Mouse (Mus musculus) heart, embryonic 15.5 days (tissue): ENCODE measurements around the gene Ccdc92b. TPM values are rescaled to one million over a fixed set of nuclear protein-coding genes. Genes with fewer than 3 reads are reported as not detected.
"Not testable (repeated sequence)": the region's sequence is repeated elsewhere in the genome, so short reads cannot be mapped to it uniquely, and the experiment has no call there.

Experiments used
- ATAC-seq: fragments of 200-750 bp; cut with Nextera tagmentation; replicated peaks from 2 replicates; pipeline ENCODE4 v1.8.0; 2017; ENCODE audit warnings: low read depth, moderate TSS enrichment; ENCODE audit not compliant: insufficient number of reproducible peaks, insufficient read depth, low FRiP score
- H3K27ac ChIP-seq: fragments of 300-500 bp; sonication (generic); 2 replicates; pipeline ENCODE4 v1.5.1; 2015; ENCODE audit warnings: mild to moderate bottlenecking, inconsistent platforms
- H3K27me3 ChIP-seq: fragments of 300-500 bp; sonication (generic); 2 replicates; pipeline ENCODE4 v1.6.1; 2015; ENCODE audit warnings: inconsistent platforms
- H3K36me3 ChIP-seq: fragments of 300-500 bp; sonication (generic); 2 replicates; pipeline ENCODE4 v1.6.1; 2015; ENCODE audit warnings: mild to moderate bottlenecking, inconsistent platforms
- H3K4me1 ChIP-seq: fragments of 300-500 bp; sonication (generic); replicated peaks from 2 replicates; pipeline ENCODE4 v1.6.1; 2015; ENCODE audit warnings: inconsistent platforms
- H3K4me2 ChIP-seq: fragments of 300-500 bp; sonication (generic); 2 replicates; pipeline ENCODE4 v1.6.1; 2015; ENCODE audit warnings: inconsistent platforms, mild to moderate bottlenecking, moderate library complexity
- H3K4me3 ChIP-seq: fragments of 300-500 bp; sonication (generic); 2 replicates; pipeline ENCODE4 v1.5.1; 2015; ENCODE audit warnings: mild to moderate bottlenecking, inconsistent platforms
- H3K9ac ChIP-seq: fragments of 300-500 bp; sonication (generic); 2 replicates; pipeline ENCODE4 v1.6.1; 2015; ENCODE audit warnings: mild to moderate bottlenecking, inconsistent platforms
- H3K9me3 ChIP-seq: fragments of 300-500 bp; sonication (generic); replicated peaks from 2 replicates; pipeline ENCODE4 v1.6.1; 2016; ENCODE audit warnings: inconsistent platforms
- WGBS: fragments of 180-500 bp; shearing (Covaris S2); methylation state at CpG from one replicate; pipeline ENCODE4 v1.1.7; 2015; ENCODE audit warnings: mixed read lengths; 5-methylcytosine and 5-hydroxymethylcytosine counted together
- polyA plus RNA-seq: library from polyadenylated mRNA; unstranded; fragments of >200 nt; fragmentation: Nextera tagmentation; extraction: Ambion mirVana; gene quantifications from 2 replicates; pipeline ENCODE4 v1.2.1, GENCODE M21; 2015

Gene Ccdc92b
- polyA plus RNA-seq: 0.33 and 0.51 TPM in 2 replicates

DNA sequence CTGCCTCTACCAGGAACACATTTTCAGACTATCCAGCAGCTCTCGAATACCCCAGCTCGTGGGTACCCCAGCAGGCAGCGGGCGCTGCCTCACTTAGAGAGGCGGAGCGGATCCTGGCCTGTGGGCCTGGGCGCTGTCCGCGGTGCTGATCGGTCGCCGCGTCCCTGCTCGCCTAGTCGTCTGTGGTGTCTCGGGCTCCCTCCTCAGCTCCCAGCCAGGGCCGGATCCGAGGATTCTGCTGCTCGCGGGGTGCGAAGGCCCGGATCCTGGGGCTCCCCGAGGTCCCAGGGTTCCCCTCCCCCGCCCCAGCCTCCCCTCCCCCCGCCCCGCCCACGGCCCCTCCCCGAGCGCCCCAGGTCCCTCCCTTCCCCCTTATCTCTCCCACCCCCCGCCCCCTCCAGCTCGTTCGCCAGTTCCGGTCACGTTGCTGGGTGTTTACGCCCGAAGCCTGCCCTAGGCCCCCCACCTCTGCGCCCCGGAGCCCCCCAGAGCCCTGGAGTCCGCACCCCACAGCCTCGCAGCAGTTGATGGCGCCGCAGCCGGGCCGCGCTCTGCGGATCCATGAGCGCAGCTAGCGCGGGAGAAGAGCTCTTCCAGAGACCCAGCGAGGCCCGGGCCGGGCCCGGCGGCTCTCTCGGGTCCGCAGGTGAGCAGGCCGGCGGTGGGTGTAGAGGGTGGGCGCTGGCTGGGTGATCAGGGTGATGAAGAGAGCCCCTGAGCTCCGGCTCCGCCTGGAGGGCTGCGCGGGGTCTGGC, at the start of gene Ccdc92b:
TSS of gene Ccdc92b (plus strand) at position 405 of the 755 bp plus-strand sequence.
- Histone ChIP-seq H3K9me3 (no peaks in the 10 kb centered on the region), H3K36me3 (no peaks in the 10 kb centered on the region), H3K4me1 (peaks cover 7% of the 10 kb centered on the region), H3K9ac (no peak within 1 kb of the TSS), H3K27me3 (peaks cover 53% of the 10 kb centered on the region), H3K4me3 (peak within 1 kb of the TSS; percentile 33), H3K27ac (no peak within 1 kb of the TSS), H3K4me2 (peak within 1 kb of the TSS; percentile 58)
- peak; percentile 74 for ATAC-seq
- under 1% methylated on average over 55 of the region's 63 CpGs for WGBS

DNA sequence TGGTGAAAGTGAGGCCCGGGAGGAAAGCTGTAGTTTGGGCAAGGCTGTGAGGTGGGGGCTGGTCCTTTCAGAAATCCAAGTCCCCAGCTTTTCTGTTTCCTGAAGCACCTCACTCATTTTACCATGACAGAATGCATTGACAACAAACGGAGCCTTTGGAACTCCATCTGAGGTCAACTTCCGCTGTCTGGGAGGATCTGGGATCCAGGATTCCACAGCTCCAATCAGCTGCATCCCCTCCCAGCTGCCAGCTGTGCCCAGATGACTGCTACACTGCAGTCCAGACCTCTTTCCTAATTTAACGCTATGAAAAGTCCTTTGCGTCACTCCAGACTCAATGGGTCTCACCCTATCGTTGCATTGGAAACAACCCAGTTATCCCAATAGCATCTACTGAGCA, 49.7 kb upstream of the Ccdc92b start:
- ATAC-seq: no peak
- H3K4me2 ChIP-seq: no peak overlapping the region
- H3K9ac ChIP-seq: no peak overlapping the region
- no peaks in the 10 kb centered on the region for H3K9me3 ChIP-seq
- H3K4me3 ChIP-seq: no peak overlapping the region
- H3K27me3 ChIP-seq: no peaks in the 10 kb centered on the region; the same call in 1 of the 2 replicates
- H3K27ac ChIP-seq: no peak overlapping the region
- H3K4me1 ChIP-seq: no peaks in the 10 kb centered on the region; the same call in 1 of the 2 replicates
- no peaks in the 10 kb centered on the region for H3K36me3 ChIP-seq
- WGBS: 65% methylated on average over 6 of the region's 6 CpGs

DNA sequence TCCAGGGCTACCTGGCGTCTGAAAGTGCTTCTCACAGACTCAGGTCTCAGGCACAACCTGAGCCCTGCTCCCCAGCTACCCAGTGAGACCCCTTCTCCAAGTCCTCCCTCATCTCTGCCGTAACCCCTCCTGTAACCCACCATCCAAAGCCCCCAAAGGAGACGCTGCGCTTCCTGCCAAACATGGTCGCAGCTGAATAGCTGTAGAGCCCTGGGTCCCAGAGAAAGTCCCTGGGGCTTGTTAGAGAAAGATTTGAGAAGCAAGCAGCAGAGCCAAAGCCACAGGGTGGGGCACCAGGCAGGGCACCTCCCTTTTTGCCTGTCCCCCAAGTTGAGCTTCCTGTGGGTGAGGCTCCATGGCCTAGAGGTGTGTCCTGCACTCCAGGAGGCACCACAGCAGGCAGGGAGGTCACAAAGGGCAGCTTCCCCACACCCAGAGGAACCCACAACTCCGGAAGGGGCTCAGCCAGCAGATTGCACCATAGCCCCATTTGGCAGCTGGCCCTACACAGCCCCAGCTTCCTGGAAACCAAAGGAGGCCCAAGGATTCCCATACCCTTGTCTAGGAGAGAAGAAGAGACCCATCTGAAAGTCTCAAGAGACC, 46.8 kb upstream of the Ccdc92b start:
- no peak overlapping the region for H3K4me3 ChIP-seq
- no peaks in the 10 kb centered on the region; the same call in 1 of the 2 replicates for H3K4me1 ChIP-seq
- H3K36me3 ChIP-seq: no peaks in the 10 kb centered on the region
- H3K4me2 ChIP-seq: no peak overlapping the region
- no peaks in the 10 kb centered on the region; the same call in 1 of the 2 replicates for H3K27me3 ChIP-seq
- no peaks in the 10 kb centered on the region for H3K9me3 ChIP-seq
- WGBS: 63% methylated on average over 6 of the region's 6 CpGs
- H3K27ac ChIP-seq: no peak overlapping the region
- no peak for ATAC-seq
- no peak overlapping the region for H3K9ac ChIP-seq

DNA sequence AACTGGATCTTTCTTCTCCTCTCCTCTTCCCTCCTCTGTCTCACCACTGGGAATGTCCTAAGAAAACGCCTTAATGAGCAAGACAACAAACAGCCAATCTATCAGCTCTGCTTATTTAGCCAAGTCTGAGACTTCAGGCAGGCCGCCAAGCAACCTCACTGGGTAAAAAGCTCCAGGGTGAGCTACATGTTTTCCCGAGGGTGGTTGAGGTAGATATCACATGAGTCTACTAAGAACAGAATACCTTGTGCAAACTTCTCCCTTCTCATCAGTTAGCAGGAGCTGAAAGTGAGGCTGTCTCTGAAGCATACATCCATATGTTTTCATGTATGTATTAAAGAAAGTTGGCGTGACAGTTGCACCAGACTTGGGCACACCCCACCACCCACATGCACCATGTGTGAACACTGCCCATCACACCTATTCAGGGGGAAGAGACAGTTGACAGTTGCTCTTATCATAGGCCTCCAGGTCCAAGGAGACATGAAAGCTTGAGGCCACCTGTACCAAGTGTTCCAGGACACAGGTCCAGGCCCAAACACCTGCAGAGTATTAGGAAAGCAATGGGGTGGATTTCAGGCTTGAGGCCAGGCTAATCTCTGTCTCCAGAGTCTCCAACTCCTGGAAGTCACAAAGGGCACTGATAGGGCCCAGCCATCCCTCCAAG, 44.5 kb upstream of the Ccdc92b start:
- no peak overlapping the region for H3K9ac ChIP-seq
- 61% methylated on average over 4 of the region's 4 CpGs for WGBS

DNA sequence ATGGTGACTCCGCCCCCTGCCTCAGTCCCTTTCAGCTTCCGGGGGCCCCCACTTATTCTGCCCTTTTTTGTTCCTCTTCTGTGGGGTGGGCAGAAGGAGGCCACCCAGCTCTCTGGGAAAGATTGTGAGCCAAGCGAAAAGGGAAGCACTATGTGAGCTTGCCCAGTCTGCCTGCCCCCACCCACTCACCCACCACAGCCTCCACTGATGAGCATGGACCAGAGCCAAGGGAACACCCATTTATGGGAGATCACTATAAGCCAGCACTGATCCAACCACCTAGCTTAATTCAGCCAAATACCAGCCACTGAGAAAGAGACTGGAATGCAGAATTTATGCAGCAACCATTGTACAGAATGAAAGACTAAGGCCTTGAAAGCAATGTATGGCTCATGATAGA, 43.5 kb upstream of the Ccdc92b start:
- Histone ChIP-seq H3K4me3 (no peak overlapping the region), H3K27ac (no peak overlapping the region), H3K9me3 (no peaks in the 10 kb centered on the region), H3K4me2 (no peak overlapping the region), H3K27me3 (no peaks in the 10 kb centered on the region; the same call in 1 of the 2 replicates), H3K36me3 (no peaks in the 10 kb centered on the region), H3K9ac (no peak overlapping the region), H3K4me1 (no peaks in the 10 kb centered on the region; the same call in 1 of the 2 replicates)
- ATAC-seq: no peak
- 69% methylated on average over 3 of the region's 3 CpGs for WGBS

More for the DNA sequence above, 44.5 kb upstream of the Ccdc92b start:
- no peaks in the 10 kb centered on the region; the same call in 1 of the 2 replicates for H3K4me1 ChIP-seq
- H3K27me3 ChIP-seq: no peaks in the 10 kb centered on the region; the same call in 1 of the 2 replicates
- ATAC-seq: no peak
- no peak overlapping the region for H3K27ac ChIP-seq
- no peak overlapping the region for H3K4me2 ChIP-seq
- H3K4me3 ChIP-seq: no peak overlapping the region
- H3K9me3 ChIP-seq: no peaks in the 10 kb centered on the region
- H3K36me3 ChIP-seq: no peaks in the 10 kb centered on the region

DNA sequence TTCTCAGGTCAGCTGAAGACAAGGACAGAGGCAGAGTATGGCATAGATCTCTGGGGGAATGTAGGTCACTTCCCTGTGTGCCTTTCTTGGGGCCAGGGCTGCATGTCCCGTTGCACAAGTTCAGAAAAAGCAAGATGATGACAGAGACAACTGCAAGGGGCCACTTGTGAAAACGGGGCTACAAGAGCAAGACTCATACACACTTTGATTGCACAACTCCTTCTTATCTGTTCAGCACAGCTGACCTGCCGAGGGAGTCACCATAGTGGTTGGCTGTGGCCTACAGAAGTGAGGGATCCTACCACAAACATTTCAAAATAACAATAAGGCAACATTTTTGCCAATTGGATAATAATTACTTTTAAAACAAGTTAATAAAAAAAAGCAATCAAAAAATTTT, 42.3 kb upstream of the Ccdc92b start:
- Histone ChIP-seq H3K4me1 (no peaks in the 10 kb centered on the region; the same call in 1 of the 2 replicates), H3K27me3 (no peaks in the 10 kb centered on the region; the same call in 1 of the 2 replicates), H3K4me3 (no peak overlapping the region), H3K27ac (no peak overlapping the region), H3K9ac (no peak overlapping the region), H3K4me2 (no peak overlapping the region), H3K9me3 (no peaks in the 10 kb centered on the region), H3K36me3 (no peaks in the 10 kb centered on the region)
- no peak for ATAC-seq
- 34% methylated on average over 3 of the region's 3 CpGs for WGBS

DNA sequence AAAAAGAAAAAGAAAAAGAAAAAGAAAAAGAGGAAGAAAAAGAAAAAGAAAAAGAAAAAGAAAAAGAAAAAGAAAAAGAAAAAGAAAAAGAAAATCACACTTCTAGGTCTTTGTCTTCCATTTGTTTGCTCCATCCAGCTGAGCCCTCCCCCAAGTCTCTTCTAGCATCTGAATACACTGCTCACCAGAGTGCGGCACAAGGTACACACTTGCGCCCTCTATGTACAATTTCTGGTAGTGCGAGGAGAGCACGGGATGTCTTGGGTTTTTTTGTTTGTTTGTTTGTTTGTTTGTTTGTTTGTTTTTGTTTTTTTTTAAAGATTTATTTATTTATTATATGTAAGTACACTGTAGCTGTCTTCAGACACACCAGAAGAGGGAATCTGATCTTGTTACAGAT, 38.1 kb upstream of the Ccdc92b start:
- WGBS: 49% methylated on average over 4 of the region's 4 CpGs
- not testable (repeated sequence) for ATAC-seq, H3K9ac ChIP-seq, H3K9me3 ChIP-seq, H3K36me3 ChIP-seq, H3K4me2 ChIP-seq, H3K4me3 ChIP-seq, H3K27ac ChIP-seq, H3K4me1 ChIP-seq
- H3K27me3 ChIP-seq: peaks cover 35% of the 10 kb centered on the region

DNA sequence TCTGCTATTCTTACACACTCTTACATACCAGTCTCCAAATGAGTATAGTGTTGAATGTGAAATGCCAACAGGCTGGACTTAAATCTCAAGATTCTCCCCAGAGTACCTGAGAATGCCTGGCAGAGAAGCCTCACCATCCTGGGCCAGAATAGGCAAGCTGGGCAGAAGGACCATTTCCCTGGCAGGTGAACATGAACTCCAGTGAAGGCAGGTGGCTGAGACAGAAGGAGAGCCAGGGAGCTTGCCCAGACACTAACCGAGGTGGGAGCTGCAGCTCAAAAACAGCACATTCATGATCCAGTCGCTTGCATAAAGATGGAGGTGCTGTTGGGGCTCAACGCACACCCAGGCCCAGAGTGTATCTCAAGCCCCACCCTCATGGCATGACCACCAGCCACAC, 36.9 kb upstream of the Ccdc92b start:
- no peaks in the 10 kb centered on the region for H3K36me3 ChIP-seq
- no peak overlapping the region for H3K4me3 ChIP-seq
- no peaks in the 10 kb centered on the region for H3K9me3 ChIP-seq
- no peak overlapping the region for H3K4me2 ChIP-seq
- H3K27ac ChIP-seq: no peak overlapping the region
- no peak overlapping the region for H3K9ac ChIP-seq
- 77% methylated on average over 3 of the region's 3 CpGs for WGBS
- ATAC-seq: no peak
- H3K27me3 ChIP-seq: peaks cover 43% of the 10 kb centered on the region
- no peaks in the 10 kb centered on the region for H3K4me1 ChIP-seq

DNA sequence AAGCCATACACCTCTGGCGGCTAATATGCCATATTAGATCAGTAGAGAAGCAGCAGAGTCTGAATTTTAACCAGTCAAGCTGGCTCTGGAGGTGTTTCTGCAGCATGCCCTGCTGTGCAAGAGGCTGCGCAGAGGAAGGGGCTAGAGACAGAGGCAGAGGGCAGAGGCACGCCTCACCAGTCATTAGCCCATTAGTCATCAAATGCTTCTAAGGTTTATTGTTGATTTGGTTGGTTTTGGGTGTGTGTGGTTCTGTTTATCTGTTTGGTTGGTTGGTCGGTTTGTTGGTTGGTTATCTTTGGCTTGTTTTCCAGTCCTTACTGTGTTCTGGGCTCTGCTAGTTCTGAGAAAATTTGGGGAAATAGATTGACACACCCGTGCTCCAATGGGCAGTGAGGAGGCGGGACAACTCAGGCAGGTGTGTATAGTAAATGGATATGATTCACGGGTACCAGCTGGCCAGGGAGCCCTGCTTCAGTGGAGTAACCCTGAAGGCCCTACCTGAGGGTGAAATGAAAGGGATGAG, 35.5 kb upstream of the Ccdc92b start:
- Histone ChIP-seq H3K4me3 (no peak overlapping the region), H3K27me3 (peaks cover 57% of the 10 kb centered on the region), H3K9ac (no peak overlapping the region), H3K27ac (no peak overlapping the region), H3K36me3 (no peaks in the 10 kb centered on the region), H3K4me2 (no peak overlapping the region), H3K4me1 (no peaks in the 10 kb centered on the region), H3K9me3 (no peaks in the 10 kb centered on the region)
- WGBS: 64% methylated on average over 7 of the region's 7 CpGs
- no peak for ATAC-seq

DNA sequence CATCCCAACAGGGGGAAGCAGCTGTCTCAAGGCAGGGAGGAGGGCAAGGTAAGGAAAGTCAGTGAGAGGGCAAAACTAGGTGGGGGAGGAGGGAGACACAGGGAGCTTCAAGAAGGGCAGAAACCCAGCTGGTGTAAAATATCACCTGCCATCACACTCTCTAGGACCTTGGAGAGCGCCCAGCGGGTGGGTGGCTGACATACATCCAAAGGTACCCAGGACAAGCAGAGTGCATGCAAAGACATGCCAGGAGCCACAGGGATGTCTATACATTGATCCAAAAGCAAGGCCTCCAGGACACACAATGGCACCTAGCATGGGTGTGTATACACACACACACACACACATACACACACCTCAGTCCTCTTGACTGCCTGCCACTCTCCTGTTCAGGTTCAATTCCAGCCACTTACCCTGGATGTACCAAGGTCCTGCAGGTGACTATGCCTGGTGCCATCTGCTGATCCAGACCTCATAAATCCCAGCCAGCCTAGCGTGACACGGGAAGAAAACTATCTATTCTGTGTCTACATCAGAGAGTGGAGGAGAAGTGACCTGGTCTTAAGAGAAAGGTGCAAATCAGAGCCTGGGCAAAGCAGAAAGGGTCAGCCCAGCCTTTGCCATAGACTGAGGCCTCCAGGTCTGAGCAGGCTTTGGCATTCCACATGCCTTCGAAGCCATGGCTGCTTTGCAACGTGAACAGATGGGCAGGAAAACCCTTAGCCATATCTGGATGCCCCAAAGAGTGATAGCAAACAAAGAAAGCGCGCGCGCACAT, 34.3 kb upstream of the Ccdc92b start:
- H3K27me3 ChIP-seq: peaks cover 70% of the 10 kb centered on the region
- 58% methylated on average over 10 of the region's 10 CpGs for WGBS

DNA sequence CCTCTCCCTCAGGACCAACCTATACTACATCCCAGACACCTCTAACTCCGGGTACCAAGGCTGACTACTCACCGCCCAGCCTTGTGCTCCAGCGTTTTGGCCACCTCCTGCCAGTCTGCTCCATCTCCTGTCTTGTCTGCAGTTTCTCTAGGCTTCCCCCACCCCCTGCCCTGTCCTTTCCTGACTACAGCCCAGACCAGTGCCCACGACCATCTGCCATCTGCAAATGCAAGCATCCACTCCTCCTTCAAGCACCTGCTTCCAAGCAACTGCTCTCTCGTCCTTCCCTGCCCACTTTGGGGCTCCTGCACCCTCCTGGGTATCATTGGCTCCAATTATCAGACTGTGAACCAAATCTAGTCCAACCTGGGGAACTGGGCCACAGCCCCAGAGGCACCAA, 33.0 kb upstream of the Ccdc92b start:
- H3K36me3 ChIP-seq: no peaks in the 10 kb centered on the region
- no peak overlapping the region for H3K4me3 ChIP-seq
- no peak overlapping the region for H3K27ac ChIP-seq
- H3K4me1 ChIP-seq: peaks cover 6% of the 10 kb centered on the region
- H3K9ac ChIP-seq: no peak overlapping the region
- H3K27me3 ChIP-seq: peaks cover 82% of the 10 kb centered on the region
- WGBS: 61% methylated on average over 5 of the region's 5 CpGs
- no peak overlapping the region for H3K4me2 ChIP-seq
- H3K9me3 ChIP-seq: no peaks in the 10 kb centered on the region
- ATAC-seq: no peak

More for the DNA sequence above, 34.3 kb upstream of the Ccdc92b start:
- Histone ChIP-seq H3K9me3 (no peaks in the 10 kb centered on the region), H3K36me3 (no peaks in the 10 kb centered on the region), H3K9ac (no peak overlapping the region), H3K4me2 (no peak overlapping the region), H3K27ac (no peak overlapping the region), H3K4me3 (no peak overlapping the region), H3K4me1 (peaks cover 6% of the 10 kb centered on the region)
- ATAC-seq: no peak
